Mouse (Mus musculus) C2C12 (cell line): ENCODE measurements at regions not wholly inside any gene's neighbourhood (a gene's known extent, or its start where the extent isn't known, plus 50 kb on each side); places are given as distances from the start of the nearest gene placed in this dataset.
"Not testable (repeated sequence)": the region's sequence is repeated elsewhere in the genome, so short reads cannot be mapped to it uniquely, and the experiment has no call there.

Experiments used
- CTCF ChIP-seq: IDR thresholded peaks from one replicate; pipeline ENCODE4 v1.5.1; 2011; ENCODE audit not compliant: control insufficient read depth, insufficient read depth, insufficient read length
- MAX ChIP-seq: IDR thresholded peaks from one replicate; pipeline ENCODE4 v1.6.1; 2011; ENCODE audit warnings: mild to moderate bottlenecking, control low read depth
- MYOD1 ChIP-seq: IDR thresholded peaks from one replicate; pipeline ENCODE4 v1.6.1; 2011; ENCODE audit warnings: low read depth; ENCODE audit not compliant: control insufficient read depth, insufficient read length
- MYOG ChIP-seq: IDR thresholded peaks from one replicate; pipeline ENCODE4 v1.6.1; 2011; ENCODE audit not compliant: control insufficient read depth, insufficient read length; ENCODE audit errors: extremely low read depth

GRCm38 (mm10) chr16:86818639-86819038 is 535.3 kb upstream of the N6amt1 start:
- not testable (repeated sequence) for TF ChIP-seq CTCF, MAX, MYOD1, MYOG
